In genomic region chr17:88627150-88627549, GRCm38 (mm10) we compare ENCODE assay signal across 8 mouse cellular contexts. TPM values are rescaled to one million over a fixed set of nuclear protein-coding genes. Genes with fewer than 3 reads are reported as not detected.
DNase-seq lines count a peak whose midpoint lies in the region; ATAC-seq lines count a peak whose summit lies in the region.
"Had no signal": no experiment of that assay in that cellular context is flagged by ENCODE, and none has a peak within 500 bp of the region (broad histone marks: within the 10 kb centered on the region; RNA-seq: fewer than 3 reads in every experiment).

No protein-coding gene starts in this region.

- H3K4me2 ChIP-seq in embryonic facial prominence, embryonic 15.5 days (replicated peaks): peak overlapping the region; percentile 29
- H3K4me2 ChIP-seq in lung, embryonic 15.5 days: peak overlapping the region; percentile 40
- H3K4me2 ChIP-seq: midbrain, embryonic 15.5 days had no signal

- peak; percentile 66 for DNase-seq in R1 (ENCODE audit: low read depth, low spot score)
- DNase-seq in kidney, adult 8-10 months: peak; percentile 56 to 68
- no peak for DNase-seq in embryo, embryonic 11 days
- DNase-seq in right cerebral cortex, postnatal 36 days (ENCODE audit: low spot score in 2 of 2): no peak

- H3K36me3 ChIP-seq in embryonic facial prominence, embryonic 15.5 days: peaks cover 9% of the 10 kb centered on the region; the same call in 1 of the 2 replicates
- H3K36me3 ChIP-seq in lung, embryonic 15.5 days: no peaks in the 10 kb centered on the region
- H3K36me3 ChIP-seq: midbrain, embryonic 15.5 days had no signal

- WGBS in embryonic facial prominence, embryonic 15.5 days: 66% methylated on average over 7 of the region's 7 CpGs
- 29% methylated on average over 7 of the region's 7 CpGs for WGBS in lung, embryonic 15.5 days

- H3K27me3 ChIP-seq in embryonic facial prominence, embryonic 15.5 days: no peaks in the 10 kb centered on the region
- no peaks in the 10 kb centered on the region for H3K27me3 ChIP-seq in lung, embryonic 15.5 days
- H3K27me3 ChIP-seq: midbrain, embryonic 15.5 days had no signal

- H3K4me1 ChIP-seq in embryonic facial prominence, embryonic 15.5 days: peaks cover 69% of the 10 kb centered on the region
- peaks cover 73% of the 10 kb centered on the region for H3K4me1 ChIP-seq in lung, embryonic 15.5 days

- peak overlapping the region; percentile 86 for H3K27ac ChIP-seq in embryonic facial prominence, embryonic 15.5 days (replicated peaks)
- peak overlapping the region; percentile 98 for H3K27ac ChIP-seq in lung, embryonic 15.5 days
- H3K27ac ChIP-seq: midbrain, embryonic 15.5 days had no signal

- ATAC-seq in embryonic facial prominence, embryonic 15.5 days (ENCODE audit: insufficient number of reproducible peaks, low FRiP score, low TSS enrichment, low read depth): no peak
- ATAC-seq in lung, embryonic 15.5 days (ENCODE audit: borderline replicate concordance, extremely low read depth, low FRiP score, low TSS enrichment): no peak
- ATAC-seq in megakaryocyte progenitor cell, adult 5-6 weeks (replicated peaks; ENCODE audit: poor library complexity): no peak
- ATAC-seq: midbrain, embryonic 15.5 days had no signal

- H3K9me3 ChIP-seq in embryonic facial prominence, embryonic 15.5 days (replicated peaks): no peaks in the 10 kb centered on the region
- H3K9me3 ChIP-seq in lung, embryonic 15.5 days: no peaks in the 10 kb centered on the region
- H3K9me3 ChIP-seq: midbrain, embryonic 15.5 days had no signal

- no peak overlapping the region for H3K4me3 ChIP-seq in embryonic facial prominence, embryonic 15.5 days (replicated peaks)
- H3K4me3 ChIP-seq in lung, embryonic 15.5 days: peak overlapping the region; percentile 15
- H3K4me3 ChIP-seq: midbrain, embryonic 15.5 days had no signal

- no peak overlapping the region for H3K9ac ChIP-seq in embryonic facial prominence, embryonic 15.5 days
- no peak overlapping the region for H3K9ac ChIP-seq in lung, embryonic 15.5 days
- H3K9ac ChIP-seq: midbrain, embryonic 15.5 days had no signal

RNA-seq across cellular contexts. Expression of gene Ston1, which starts 29.7 kb away (rescaled TPM):
- 5.9 and 7.7 TPM in 2 replicates for polyA plus RNA-seq in embryonic facial prominence, embryonic 15.5 days (2015; fragmentation: Nextera tagmentation; extraction: Ambion mirVana)
- polyA plus RNA-seq in lung, embryonic 15.5 days (2015; fragmentation: Nextera tagmentation; extraction: Ambion mirVana): 6.6 and 8.4 TPM in 2 replicates
- total RNA-seq in megakaryocyte progenitor cell, adult 5-6 weeks (2015): not detected in 2 replicates
- total RNA-seq in megakaryocyte progenitor cell, adult 5-6 weeks (2017): not detected in 2 replicates

RNA-seq across cellular contexts. Expression of gene Gtf2a1l, which starts 41.3 kb away (rescaled TPM):
- 0.47 and 0.53 TPM in 2 replicates for polyA plus RNA-seq in embryonic facial prominence, embryonic 15.5 days (2015; fragmentation: Nextera tagmentation; extraction: Ambion mirVana)
- polyA plus RNA-seq in lung, embryonic 15.5 days (2015; fragmentation: Nextera tagmentation; extraction: Ambion mirVana): 0.12 and 0.15 TPM in 2 replicates
- not detected in 2 replicates for total RNA-seq in megakaryocyte progenitor cell, adult 5-6 weeks (2015)
- not detected in 2 replicates for total RNA-seq in megakaryocyte progenitor cell, adult 5-6 weeks (2017)

Comparison
In these comparisons a context has a peak if more than half of its experiments do, and no peak if none do; other contexts are left out.
1. DNase-seq: peak in R1 (single experiment) and kidney, adult 8-10 months (2 of 2); none in embryo, embryonic 11 days (single experiment) and right cerebral cortex, postnatal 36 days (0 of 2).